Mouse (Mus musculus): Measurements from ENCODE around the gene Ccdc185. TPM values are rescaled to one million over a fixed set of nuclear protein-coding genes. Genes with fewer than 3 reads are reported as not detected.

The Ccdc185 gene
- polyA plus RNA-seq, 1 experiment: not detected

DNA sequence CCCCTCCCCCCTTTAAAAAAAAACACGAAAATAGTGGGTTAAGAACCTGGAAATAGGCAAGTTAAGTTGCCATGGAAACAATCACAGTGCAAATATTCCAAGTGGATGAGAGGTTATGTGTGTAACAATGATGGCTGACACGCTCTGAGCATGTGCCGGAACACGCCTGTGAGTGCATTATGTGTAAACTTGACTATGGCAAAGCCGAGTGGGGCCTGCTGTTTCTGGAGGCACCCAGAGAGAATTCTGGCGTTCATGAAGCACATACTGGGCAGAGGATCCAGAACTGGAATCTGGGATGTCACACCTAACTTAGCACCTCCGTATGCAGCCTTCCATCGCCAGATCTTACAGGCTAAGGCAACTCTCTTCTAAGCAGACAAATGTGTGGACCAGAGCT lies 4.7 kb upstream of the Ccdc185 start:
- TF ChIP-seq CTCF (IDR thresholded peaks at IDR 0.05; ENCODE audit: low read depth, low read length): no peak
- no peak for TF ChIP-seq POLR2A (IDR thresholded peaks at IDR 0.05; ENCODE audit: borderline replicate concordance, low read depth, low read length)
- Histone ChIP-seq H3K4me1 (ENCODE audit: control insufficient read depth, insufficient read depth, low read length) (peaks cover 12% of the 10 kb centered on the region), H3K27ac (ENCODE audit: insufficient read depth, low read depth, low read length) (no peak overlapping the region), H3K4me3 (ENCODE audit: insufficient read depth, low read length) (no peak overlapping the region)

DNA sequence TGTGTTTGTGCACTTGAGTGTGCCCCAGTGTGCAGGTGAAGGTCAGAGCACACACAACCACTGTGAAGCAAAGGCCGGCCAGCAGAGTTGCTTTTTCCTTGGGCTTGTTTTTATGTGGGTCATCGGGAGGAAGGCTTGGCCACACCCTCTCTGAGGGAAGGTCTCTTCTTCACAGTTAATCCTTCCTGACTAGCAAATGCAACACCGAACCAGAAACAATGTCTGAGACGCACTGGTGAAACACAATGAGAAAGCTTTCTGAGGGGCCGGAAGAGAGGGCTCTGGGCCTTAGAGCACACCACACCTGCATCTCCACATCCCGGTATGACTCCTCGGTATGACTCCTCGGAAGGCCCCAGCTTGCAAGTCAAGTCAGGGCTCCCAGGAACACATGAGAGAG lies 2.3 kb upstream of the Ccdc185 start:
- Histone ChIP-seq H3K27ac (ENCODE audit: insufficient read depth, low read depth, low read length) (no peak overlapping the region), H3K4me3 (ENCODE audit: insufficient read depth, low read length) (no peak overlapping the region), H3K4me1 (ENCODE audit: control insufficient read depth, insufficient read depth, low read length) (peaks cover 12% of the 10 kb centered on the region)
- no peak for TF ChIP-seq CTCF (IDR thresholded peaks at IDR 0.05; ENCODE audit: low read depth, low read length)
- TF ChIP-seq POLR2A (IDR thresholded peaks at IDR 0.05; ENCODE audit: borderline replicate concordance, low read depth, low read length): no peak

DNA sequence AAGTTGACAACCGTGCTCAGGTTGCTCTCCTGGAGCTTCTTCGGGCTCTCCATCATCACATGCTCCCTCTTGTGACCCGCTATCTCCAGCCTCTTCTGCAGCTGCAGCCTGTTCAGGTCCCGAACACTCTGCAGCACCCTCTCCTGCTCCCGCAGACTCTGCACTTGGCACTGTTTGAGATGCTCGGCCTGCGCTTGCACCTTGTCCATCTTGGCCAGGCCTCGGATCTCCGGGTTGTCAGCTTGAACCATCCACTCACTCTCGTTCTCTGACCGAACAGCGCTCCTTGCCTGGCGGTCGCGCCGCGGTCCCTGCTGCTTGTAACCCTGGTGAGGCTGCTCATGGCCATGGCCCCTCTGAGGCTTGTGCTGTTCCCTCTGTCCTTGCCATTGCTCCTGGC lies 1.1 kb downstream of the Ccdc185 start:
- TF ChIP-seq POLR2A (IDR thresholded peaks at IDR 0.05; ENCODE audit: borderline replicate concordance, low read depth, low read length) (no peak), CTCF (IDR thresholded peaks at IDR 0.05; ENCODE audit: low read depth, low read length) (no peak)
- Histone ChIP-seq H3K4me1 (ENCODE audit: control insufficient read depth, insufficient read depth, low read length) (no peaks in the 10 kb centered on the region), H3K4me3 (ENCODE audit: insufficient read depth, low read length) (no peak overlapping the region), H3K27ac (ENCODE audit: insufficient read depth, low read depth, low read length) (no peak overlapping the region)

DNA sequence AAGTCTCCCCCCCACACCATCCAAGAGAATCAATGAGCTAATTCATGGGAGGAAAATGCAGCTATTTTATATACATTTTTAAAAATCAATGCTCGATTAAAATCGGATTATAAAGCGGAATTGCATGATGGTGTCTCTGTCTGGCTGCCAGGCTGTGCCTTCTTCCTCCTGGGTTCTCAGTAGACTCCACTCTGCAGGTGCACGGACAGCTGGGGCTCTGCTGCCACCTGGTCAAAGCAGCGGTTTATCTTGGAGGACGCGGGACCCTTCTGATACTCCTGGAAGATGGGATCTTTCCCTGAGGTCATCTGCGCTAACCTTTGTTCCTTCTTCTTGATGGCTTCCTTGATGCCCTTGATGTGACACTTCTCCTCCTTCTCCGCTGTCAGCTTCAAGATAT lies 1.9 kb downstream of the Ccdc185 start:
- TF ChIP-seq POLR2A (IDR thresholded peaks at IDR 0.05; ENCODE audit: borderline replicate concordance, low read depth, low read length): no peak
- TF ChIP-seq CTCF (IDR thresholded peaks at IDR 0.05; ENCODE audit: low read depth, low read length): no peak
- H3K4me3 ChIP-seq (ENCODE audit: insufficient read depth, low read length): no peak overlapping the region
- no peak overlapping the region for H3K27ac ChIP-seq (ENCODE audit: insufficient read depth, low read depth, low read length)

DNA sequence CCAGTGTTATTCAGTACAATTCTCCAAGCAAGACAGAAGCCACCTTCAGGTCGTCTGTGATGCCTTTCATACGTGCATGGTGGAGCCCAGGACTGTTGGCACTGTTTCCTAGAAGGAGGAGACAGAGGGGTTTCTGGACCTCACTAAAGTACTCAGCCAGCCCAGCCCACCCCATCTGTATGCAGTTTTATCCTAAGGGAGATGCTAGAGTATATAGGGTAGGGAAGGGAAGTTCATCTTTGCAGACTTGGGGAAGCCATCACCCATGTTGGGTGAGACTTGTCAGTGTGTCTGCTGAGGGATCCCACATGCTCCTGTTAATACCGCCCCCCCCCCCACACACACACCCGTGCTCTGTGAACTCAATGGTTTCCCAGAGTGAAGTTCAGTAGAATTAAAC lies 13.1 kb downstream of the Ccdc185 start:
- Histone ChIP-seq H3K4me1 (ENCODE audit: control insufficient read depth, insufficient read depth, low read length) (peaks cover 2% of the 10 kb centered on the region; the same call in 1 of the 2 replicates), H3K4me3 (ENCODE audit: insufficient read depth, low read length) (no peak overlapping the region), H3K27ac (ENCODE audit: insufficient read depth, low read depth, low read length) (no peak overlapping the region)
- no peak for TF ChIP-seq CTCF (IDR thresholded peaks at IDR 0.05; ENCODE audit: low read depth, low read length)
- no peak for TF ChIP-seq POLR2A (IDR thresholded peaks at IDR 0.05; ENCODE audit: borderline replicate concordance, low read depth, low read length)

More for the DNA sequence above, 1.9 kb downstream of the Ccdc185 start:
- no peaks in the 10 kb centered on the region for H3K4me1 ChIP-seq (ENCODE audit: control insufficient read depth, insufficient read depth, low read length)

DNA sequence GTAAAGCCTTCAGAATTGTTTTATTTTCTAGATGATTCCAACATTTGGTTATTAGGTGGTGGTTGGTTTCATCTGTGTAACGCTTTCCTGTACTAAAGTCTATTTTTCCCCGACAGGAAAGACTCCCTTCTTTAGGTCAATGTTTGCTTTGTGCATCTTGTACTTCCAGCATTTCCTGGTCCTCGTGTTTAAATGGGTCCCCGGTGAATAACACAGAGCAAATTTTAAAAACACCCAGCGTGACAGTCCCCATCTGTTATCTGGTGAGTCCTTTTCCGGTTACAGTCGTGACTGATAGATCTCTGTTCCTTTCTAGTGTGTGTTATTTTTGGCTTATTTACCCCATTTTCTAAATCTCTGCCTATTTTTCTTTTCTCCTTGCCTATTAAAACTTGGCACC lies 16.3 kb downstream of the Ccdc185 start:
- Histone ChIP-seq H3K4me3 (ENCODE audit: insufficient read depth, low read length) (no peak overlapping the region), H3K27ac (ENCODE audit: insufficient read depth, low read depth, low read length) (no peak overlapping the region), H3K4me1 (ENCODE audit: control insufficient read depth, insufficient read depth, low read length) (peaks cover 4% of the 10 kb centered on the region; the same call in 1 of the 2 replicates)
- TF ChIP-seq POLR2A (IDR thresholded peaks at IDR 0.05; ENCODE audit: borderline replicate concordance, low read depth, low read length) (no peak), CTCF (IDR thresholded peaks at IDR 0.05; ENCODE audit: low read depth, low read length) (no peak)

DNA sequence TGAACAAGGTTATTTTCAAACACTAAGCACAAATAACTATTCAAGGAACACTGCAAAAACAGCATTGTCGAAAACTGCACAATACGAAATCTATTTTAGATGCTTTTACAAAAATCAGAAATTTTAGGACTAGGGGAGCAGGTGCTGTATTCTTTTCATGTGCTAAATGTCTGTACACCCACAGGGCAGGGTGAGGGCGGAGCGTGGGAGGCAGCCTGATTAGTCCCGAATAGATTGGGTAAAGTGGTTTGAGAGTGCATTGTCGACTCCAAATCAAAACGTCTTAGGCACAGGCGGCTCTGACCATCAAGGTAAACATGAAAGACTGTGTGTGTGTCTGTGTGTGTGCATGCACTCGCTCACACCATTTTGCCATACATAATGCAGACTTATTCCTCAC lies 20.0 kb downstream of the Ccdc185 start:
- H3K4me1 ChIP-seq (ENCODE audit: control insufficient read depth, insufficient read depth, low read length): peaks cover 2% of the 10 kb centered on the region; the same call in 1 of the 2 replicates
- H3K27ac ChIP-seq (ENCODE audit: insufficient read depth, low read depth, low read length): no peak overlapping the region
- no peak overlapping the region for H3K4me3 ChIP-seq (ENCODE audit: insufficient read depth, low read length)
- TF ChIP-seq POLR2A (IDR thresholded peaks at IDR 0.05; ENCODE audit: borderline replicate concordance, low read depth, low read length) (no peak), CTCF (IDR thresholded peaks at IDR 0.05; ENCODE audit: low read depth, low read length) (no peak)

DNA sequence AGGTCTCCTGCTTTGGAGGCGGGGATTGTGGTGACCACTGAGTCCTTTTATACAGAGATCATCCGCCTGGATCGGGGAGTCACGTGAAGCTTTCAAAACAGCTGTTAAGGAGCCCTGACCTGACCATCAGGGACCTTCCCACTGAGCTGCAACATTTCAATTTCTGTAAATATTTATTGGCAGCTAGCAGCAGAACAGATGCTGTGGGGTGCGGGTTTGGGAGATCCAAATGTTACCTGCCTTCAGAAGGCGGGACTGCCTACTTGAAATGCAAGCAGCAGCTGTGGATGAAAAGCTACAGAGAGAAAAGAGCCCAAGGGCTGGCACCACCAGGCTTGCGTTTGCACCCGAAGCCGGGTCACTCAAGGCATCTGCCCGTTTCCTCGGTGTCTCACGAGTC lies 21.4 kb downstream of the Ccdc185 start:
- TF ChIP-seq CTCF (IDR thresholded peaks at IDR 0.05; ENCODE audit: low read depth, low read length): no peak
- TF ChIP-seq POLR2A (IDR thresholded peaks at IDR 0.05; ENCODE audit: borderline replicate concordance, low read depth, low read length): no peak
- peaks cover 2% of the 10 kb centered on the region; the same call in 1 of the 2 replicates for H3K4me1 ChIP-seq (ENCODE audit: control insufficient read depth, insufficient read depth, low read length)
- H3K27ac ChIP-seq (ENCODE audit: insufficient read depth, low read depth, low read length): no peak overlapping the region
- H3K4me3 ChIP-seq (ENCODE audit: insufficient read depth, low read length): no peak overlapping the region

DNA sequence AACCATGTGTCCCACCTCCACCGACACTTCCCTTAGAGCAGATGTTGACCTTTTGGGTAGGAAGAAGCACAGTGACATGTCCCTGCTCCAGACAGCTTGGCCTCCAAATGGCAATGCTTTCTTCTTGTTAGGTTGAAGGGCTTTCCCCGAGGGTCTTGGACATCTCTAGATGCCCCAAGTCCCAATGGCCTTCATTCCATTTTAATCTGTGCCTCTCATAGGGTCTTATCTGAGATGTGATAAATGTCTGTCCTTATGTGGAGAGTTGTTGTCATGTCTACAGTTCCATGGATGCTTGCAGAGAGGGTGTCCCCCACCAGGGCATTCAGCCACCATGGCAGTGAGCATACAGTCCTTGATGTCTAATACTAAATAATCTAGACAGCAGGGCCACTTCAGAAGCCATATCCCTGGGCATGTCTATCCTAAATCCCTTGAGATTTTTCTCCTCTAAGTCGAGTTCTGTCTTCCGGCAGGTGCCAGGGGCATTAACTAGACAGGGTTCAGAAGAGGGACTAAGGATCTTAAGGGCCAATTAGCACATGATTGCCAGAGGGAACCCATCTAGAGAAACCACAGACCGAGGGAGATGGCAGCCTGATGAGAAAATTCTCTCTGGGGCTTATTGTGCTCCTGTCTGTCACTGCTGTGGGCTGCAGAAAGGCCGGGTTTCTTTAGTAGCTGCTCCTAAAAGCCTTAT lies 34.6 kb downstream of the Ccdc185 start:
- TF ChIP-seq CTCF (IDR thresholded peaks at IDR 0.05; ENCODE audit: low read depth, low read length) (no peak), POLR2A (IDR thresholded peaks at IDR 0.05; ENCODE audit: borderline replicate concordance, low read depth, low read length) (no peak)
- no peak overlapping the region for H3K27ac ChIP-seq (ENCODE audit: insufficient read depth, low read depth, low read length)

DNA sequence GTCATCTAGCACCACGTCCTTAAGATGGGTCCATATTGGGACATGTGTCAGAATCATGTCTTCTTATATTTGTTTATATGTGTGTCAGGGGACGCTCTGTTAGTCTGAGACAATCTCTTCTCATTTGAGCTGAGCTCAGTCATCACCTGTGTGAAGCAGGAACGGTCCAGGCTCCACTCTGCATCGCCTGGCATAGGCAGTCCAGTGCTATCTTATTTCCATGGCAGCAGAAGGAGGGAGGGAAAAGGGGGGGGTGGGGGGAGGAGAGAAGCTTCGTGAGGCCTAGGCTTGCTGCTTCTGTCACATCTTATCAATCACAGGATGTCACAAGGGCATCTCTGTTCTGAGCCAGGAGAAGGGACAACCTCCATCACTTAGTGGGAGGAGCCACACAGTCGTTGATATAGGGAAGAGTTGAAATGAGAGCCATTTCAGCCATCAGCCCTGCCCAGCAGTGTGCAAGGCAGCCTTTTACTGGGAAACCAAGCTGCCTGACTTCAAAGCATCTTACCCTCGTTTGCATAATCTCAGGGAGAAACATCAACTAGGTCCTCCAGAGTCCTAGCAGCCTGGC lies 37.5 kb downstream of the Ccdc185 start:
- H3K4me1 ChIP-seq (ENCODE audit: control insufficient read depth, insufficient read depth, low read length): peaks cover 6% of the 10 kb centered on the region
- no peak overlapping the region for H3K27ac ChIP-seq (ENCODE audit: insufficient read depth, low read depth, low read length)
- H3K4me3 ChIP-seq (ENCODE audit: insufficient read depth, low read length): no peak overlapping the region
- TF ChIP-seq CTCF (IDR thresholded peaks at IDR 0.05; ENCODE audit: low read depth, low read length) (no peak), POLR2A (IDR thresholded peaks at IDR 0.05; ENCODE audit: borderline replicate concordance, low read depth, low read length) (no peak)

More for the DNA sequence above, 34.6 kb downstream of the Ccdc185 start:
- H3K4me3 ChIP-seq (ENCODE audit: insufficient read depth, low read length): no peak overlapping the region
- 0 out of 2 replicates have a peak, but pooled peaks cover 2% of the 10 kb centered on the region for H3K4me1 ChIP-seq (ENCODE audit: control insufficient read depth, insufficient read depth, low read length)

Measured in bone marrow macrophage, adult 2 months (primary cell).